Mouse (Mus musculus): ENCODE data around the gene Gfy.

- TF ChIP-seq CTCF (IDR thresholded peaks at IDR 0.05; ENCODE audit: extremely low read depth, insufficient read depth, insufficient read length, insufficient replicate concordance) (no peak), POLR2A (IDR thresholded peaks at IDR 0.05; ENCODE audit: low read depth, low read length) (no peak)
Observed at GRCm38 (mm10) chr7:45129776-45130512, 49.4 kb downstream of the Gfy start.

Data from spleen, adult 2 months (tissue).